Mouse (Mus musculus) brain, embryonic 14.5 days (tissue): ENCODE measurements around the gene Glrp1. TPM values are rescaled to one million over a fixed set of nuclear protein-coding genes. Genes with fewer than 3 reads are reported as not detected.
A peak's percentile ranks its signal among the peaks of the same experiment; 100 is the strongest.

ENCODE experiments used
- DNase-seq: peaks from one replicate; pipeline ENCODE4 v3.0.0-alpha.2; 2011; ENCODE audit warnings: low read depth
- CTCF ChIP-seq: fragments of 200-500 bp; IDR thresholded peaks from 2 replicates; pipeline ENCODE4 v1.5.1; 2012; ENCODE audit warnings: inconsistent platforms, mild to moderate bottlenecking, moderate library complexity, borderline replicate concordance; ENCODE audit not compliant: insufficient read depth, insufficient read length; ENCODE audit errors: extremely low read depth
- POLR2A ChIP-seq: fragments of 200-500 bp; IDR thresholded peaks from 2 replicates; pipeline ENCODE4 v1.6.1; 2012; ENCODE audit warnings: mild to moderate bottlenecking, inconsistent platforms, borderline replicate concordance; ENCODE audit not compliant: poor library complexity, insufficient read depth, insufficient read length, severe bottlenecking; ENCODE audit errors: extremely low read depth
- polyA plus RNA-seq: library from polyadenylated mRNA; depleted of rRNA; stranded (reverse); fragments of >200 nt; gene quantifications from 2 replicates; pipeline ENCODE4 v1.2.3, GENCODE M21; 2012

Gene Glrp1
- polyA plus RNA-seq, 1 experiment = 0.04 TPM

DNA sequence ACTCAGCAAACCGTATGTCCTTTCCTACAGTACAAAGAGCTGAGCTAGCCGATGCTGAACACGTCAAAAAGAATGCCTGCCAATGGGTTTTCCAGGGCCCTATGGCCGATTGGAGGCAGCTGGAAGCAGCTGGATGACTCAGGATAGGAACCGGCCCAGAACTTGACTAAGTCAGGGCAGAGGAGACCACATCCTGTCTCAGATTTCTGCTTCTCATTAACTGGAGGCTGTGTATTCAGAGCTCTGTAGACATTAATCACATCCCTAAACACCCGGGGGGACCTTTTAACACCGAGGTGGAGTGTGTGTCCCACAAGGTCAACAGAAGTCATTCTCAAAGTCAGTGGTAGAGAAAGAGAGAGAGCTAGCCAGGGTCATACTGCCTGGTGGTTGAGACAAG, 35.3 kb downstream of the Glrp1 start:
- DNase-seq = no peak
- no peak for TF ChIP-seq CTCF
- no peak for TF ChIP-seq POLR2A

DNA sequence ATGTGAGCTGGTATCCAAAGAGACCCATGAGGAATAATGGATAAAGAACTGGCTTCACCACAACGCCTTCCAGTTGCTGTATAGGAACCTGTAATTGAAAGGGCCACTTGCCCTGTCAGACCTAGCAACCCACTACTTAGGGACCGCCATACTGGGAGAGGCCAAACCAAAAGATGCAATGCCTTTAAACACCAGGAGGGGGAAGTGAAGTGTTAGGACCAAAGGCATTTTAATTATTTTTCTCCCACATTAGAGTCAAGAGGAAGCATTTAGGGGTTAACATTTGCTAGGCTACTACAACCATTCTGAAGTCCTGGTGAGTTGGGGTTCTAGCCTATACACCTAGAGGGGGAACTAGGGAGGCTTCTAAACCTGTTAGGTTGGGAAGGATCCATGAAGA, 36.0 kb downstream of the Glrp1 start:
- peak; percentile 34; the same call in 1 of the 2 replicates for TF ChIP-seq CTCF
- no peak for TF ChIP-seq POLR2A
- no peak for DNase-seq

DNA sequence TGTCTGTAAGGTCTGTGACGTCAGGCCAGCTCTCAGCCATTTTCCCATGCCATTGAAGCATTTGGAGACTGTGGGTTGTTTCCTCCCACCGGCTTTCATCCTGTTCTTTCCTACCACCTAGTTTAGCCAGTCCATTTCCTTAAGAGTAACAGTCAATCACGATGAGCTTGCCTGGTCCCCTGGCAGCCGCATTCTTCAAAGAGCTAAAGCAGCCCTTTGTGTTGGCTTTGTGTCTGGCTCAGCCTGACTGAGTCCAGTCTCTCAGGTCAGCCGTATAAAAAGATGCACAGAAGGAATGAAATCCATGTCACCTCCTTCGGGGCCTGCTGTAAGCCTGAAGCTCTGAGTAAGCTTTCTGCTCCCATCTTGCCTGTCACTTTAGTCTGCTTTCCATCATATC, 37.6 kb downstream of the Glrp1 start:
- peak; percentile 60 for DNase-seq
- TF ChIP-seq POLR2A (no peak), CTCF (no peak)

DNA sequence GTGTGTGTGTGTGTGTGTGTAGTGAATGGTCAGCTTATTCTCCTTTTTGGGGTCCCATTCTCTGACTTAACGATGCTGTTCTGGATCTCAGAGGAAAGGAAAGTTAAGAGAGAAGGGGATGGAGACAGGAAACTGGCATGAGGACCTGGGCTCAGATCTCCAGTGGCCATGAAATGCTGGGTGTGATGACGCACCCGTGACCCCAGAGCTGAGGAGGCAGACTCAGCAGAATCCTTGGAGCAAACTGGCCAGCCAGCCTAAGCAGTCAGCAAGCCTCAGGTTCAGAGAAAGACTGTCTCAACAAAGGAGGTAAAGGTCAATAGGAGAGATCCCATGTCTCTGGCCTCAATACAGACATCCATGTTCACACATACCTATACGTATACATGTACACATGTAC, 40.1 kb downstream of the Glrp1 start:
- no peak for DNase-seq
- no peak for TF ChIP-seq CTCF
- no peak for TF ChIP-seq POLR2A

DNA sequence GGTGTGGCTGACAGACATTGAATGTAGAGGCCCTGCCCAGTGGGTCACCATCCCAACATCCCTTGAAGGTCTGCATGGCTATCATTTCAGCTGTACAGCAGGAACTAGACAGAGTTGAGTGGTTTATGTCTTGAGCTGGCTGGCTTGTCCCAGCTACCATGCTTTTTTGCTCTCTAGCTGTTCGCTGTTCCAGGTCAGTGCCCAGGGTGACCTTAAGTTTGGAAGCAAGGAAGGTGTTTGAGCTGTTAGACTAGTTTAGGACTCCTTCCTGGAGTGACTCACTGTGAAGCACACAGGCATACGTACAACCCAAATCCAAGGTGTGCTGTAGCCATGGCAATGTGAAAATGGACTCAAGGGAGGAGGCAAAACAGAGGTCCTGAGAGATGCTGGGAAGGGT, 41.5 kb downstream of the Glrp1 start:
- no peak for TF ChIP-seq POLR2A
- no peak for TF ChIP-seq CTCF
- no peak for DNase-seq

DNA sequence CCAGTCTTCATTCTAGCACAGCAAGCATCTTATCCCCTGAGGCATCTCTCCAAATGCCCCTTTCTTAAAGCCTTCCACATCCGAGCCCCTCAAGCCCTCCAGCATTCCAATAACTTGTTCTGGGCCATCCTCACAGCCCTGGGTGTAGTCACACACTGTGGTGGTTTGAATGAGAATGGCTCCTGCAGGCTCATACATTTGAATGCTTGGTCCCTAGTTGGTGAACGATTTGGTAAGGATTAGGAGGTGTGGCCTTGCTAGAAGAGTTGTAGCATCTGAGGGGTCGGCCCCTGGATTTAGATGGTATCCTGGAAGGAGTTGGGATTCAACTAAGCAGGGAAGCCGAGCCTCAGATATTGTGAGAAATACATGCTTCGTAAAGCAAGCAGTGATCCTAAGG, 42.0 kb downstream of the Glrp1 start:
- no peak for DNase-seq
- TF ChIP-seq POLR2A (no peak), CTCF (no peak)

DNA sequence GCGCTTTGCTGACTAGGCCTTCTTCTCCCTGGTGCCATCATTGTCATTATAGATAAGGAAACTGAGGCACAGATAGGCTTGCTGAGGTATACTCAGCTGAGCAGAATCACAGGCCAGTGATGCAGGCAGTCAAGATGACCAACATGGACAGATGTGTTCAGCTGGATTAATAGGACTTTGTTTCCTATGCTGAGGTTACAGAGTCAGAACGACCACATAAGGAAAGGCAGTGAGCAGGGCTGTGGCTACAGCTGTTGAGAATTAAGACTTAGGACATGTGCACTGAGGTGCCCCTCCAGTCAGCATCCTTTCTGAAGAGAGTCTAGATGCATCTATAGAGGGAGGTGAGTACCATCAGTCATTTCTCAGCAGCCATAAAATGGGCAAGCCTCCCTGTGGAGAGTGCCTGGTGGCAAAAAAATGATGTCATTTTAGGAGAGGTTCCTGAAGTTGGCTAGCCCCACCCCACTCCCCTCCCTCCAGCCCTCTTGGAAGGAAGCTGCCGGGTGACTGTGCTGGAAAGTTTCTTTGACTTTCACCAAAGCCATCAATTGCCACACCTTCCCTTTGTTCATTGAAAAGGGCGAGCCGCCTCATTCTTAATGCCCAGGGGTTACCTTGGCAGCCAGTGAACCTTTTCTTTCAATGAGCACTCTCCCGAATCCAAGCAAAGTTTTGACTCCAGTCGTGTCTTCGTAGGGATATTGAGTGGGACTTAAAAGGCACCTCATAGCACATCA, 43.4 kb downstream of the Glrp1 start:
- DNase-seq = no peak
- TF ChIP-seq POLR2A (no peak), CTCF (no peak)

DNA sequence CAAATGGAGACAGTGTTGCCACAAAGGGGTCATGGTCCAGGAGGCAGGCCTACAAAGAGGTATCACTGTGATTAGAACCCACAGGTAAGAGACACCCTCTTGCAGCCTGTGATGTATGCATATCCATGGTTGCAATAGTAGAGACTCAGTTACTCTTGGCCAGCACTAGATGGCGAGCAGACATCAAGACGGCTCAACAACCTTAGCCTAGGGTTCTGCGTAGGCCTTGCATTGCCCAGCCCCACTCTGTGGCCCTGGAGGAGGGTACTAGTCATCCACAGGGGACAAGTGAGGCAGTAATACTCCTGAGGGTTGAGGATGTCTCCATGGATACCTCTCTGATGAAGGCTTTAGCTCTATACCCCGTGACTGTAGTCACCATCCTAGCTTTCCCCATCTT, 44.1 kb downstream of the Glrp1 start:
- DNase-seq = peak; percentile 54

DNA sequence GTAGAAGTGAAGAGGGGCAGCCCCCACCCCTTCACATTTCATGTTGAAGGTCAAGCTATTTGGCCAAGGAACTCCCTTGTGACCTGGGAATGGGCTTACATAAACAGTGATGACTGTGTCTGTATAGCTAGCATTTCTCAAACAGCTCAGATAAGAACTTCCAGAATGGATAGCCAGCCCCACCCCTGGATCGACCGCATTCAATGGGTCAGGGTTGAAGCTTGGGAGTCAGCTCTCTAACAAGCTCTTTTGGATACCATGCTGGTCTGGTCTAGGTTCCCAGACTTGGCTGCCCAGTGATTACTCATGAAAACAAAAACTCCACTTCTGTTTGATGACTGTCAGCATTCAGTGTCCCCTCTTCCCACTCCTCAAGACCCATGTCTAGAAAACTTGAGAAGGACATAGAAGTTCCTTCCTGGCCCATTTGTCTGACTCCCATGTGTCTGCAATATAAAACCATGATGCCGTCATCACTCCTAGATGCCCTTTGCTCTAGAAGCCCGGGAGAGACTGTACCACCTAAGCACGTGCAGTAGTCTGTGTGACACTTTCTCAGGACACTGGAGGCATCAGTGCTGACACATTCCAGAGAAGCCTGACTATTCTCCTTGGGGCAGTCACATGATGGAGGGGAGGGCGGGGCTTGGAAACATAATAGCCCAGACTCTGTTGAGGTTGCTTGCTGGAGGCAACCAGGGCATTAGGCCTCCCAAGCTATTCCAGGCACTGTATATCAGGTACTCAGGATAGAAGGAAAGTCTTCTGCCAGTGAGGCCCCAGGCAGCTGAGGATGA, 45.6 kb downstream of the Glrp1 start:
- no peak for DNase-seq
- no peak for TF ChIP-seq CTCF
- no peak for TF ChIP-seq POLR2A

More for the DNA sequence above, 44.1 kb downstream of the Glrp1 start:
- TF ChIP-seq CTCF (peak; percentile 41; the same call in 1 of the 2 replicates), POLR2A (no peak)

DNA sequence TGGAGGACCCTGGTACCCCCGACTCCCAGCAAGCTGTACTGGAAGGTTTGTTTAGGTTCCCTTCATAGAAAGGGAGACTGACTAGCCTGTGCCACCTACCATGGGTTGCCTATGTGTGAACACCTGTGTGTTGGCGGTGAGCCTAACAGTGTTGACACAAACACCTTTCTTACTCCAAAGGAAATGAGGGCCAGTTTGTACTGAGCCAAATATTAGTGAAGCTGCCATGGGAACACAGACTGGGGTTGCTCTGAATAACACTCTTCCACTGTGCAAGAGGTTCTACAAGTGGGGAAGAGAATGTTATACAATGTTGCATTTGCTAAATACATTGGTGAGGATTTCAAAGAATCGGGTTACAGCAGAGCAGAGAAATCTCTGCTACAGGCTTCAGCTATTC, 46.6 kb downstream of the Glrp1 start:
- DNase-seq = no peak
- TF ChIP-seq POLR2A (no peak), CTCF (no peak)

DNA sequence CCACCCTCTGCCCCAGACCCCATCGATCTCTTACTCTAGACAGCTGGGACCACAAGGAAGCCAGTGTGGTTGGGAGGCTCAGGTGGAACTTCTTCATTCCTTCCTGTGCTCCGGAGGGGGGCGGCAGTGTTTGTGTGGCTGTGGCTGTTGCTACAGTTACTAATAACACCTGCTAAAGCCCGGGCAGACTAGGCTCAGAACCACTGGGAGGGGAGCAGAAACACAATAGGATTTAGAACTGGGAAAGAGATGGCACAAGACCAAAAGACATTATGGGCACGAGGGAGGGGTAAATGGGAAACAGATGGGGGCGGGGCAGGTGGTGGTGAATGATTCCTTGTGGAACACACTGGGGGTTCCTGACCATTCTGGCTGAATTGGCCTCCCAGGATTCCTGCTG, 47.4 kb downstream of the Glrp1 start:
- TF ChIP-seq POLR2A (no peak), CTCF (no peak)
- peak; percentile 61 for DNase-seq

DNA sequence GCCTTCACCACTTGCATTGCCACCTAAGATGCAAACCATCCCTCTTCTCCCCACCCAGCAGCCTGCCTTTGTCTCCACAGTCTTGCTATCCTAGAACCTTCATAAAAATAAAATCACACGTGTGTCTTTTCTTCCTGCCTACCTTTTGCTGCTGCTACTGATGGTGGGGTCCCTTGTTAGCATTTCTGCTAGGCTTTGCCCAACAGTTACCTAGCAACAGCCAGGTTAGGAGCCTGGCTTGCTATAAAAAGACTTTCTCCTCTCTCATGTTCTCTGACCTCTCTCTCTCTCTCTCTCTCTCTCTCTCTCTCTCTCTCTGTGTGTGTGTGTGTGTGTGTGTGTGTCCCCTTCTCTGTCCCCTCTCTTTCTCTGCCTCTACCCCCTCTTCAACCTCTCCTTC, 48.8 kb downstream of the Glrp1 start:
- no peak for TF ChIP-seq POLR2A
- TF ChIP-seq CTCF = no peak
- DNase-seq = peak; percentile 67

DNA sequence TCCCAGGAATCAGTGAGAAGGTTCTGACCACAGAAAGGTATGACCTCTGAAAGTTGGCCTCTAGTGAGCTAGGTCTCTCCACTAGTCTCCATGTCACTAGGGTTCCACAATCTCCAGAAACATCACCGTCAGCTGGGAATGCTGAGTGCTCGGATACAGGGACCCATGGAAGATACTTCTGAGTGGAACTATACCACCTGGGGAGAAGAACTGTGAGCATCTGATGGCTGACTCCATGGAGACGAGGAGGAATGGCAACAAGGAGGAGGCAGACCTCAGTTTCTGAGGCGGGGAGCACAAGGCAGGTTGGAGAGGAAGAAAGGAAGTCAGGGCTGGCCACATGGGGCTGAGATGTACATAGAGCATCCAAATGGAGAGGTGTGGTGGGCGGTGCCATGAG, 50.2 kb downstream of the Glrp1 start:
- no peak for DNase-seq
- TF ChIP-seq CTCF (no peak), POLR2A (no peak)

DNA sequence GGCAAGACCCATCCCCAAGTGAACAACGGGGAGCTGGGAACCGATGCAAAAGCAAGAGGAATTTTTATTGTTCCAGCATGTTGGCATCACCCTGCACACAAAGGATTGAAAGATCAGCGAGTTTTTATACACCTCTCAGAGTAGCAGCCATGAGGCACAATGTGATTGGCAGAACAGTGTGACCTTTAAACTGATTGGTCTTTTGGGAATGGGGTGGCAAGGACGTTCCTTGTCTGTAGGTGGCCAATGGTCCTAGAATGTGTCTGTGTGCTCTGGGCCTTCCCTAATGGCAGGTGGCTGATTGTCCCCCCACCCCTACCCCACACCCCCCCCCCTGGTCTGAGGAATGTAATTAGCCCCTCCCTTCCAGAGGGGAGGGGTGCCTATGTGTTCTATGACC, 50.7 kb downstream of the Glrp1 start:
- TF ChIP-seq POLR2A (no peak), CTCF (no peak)
- no peak for DNase-seq

DNA sequence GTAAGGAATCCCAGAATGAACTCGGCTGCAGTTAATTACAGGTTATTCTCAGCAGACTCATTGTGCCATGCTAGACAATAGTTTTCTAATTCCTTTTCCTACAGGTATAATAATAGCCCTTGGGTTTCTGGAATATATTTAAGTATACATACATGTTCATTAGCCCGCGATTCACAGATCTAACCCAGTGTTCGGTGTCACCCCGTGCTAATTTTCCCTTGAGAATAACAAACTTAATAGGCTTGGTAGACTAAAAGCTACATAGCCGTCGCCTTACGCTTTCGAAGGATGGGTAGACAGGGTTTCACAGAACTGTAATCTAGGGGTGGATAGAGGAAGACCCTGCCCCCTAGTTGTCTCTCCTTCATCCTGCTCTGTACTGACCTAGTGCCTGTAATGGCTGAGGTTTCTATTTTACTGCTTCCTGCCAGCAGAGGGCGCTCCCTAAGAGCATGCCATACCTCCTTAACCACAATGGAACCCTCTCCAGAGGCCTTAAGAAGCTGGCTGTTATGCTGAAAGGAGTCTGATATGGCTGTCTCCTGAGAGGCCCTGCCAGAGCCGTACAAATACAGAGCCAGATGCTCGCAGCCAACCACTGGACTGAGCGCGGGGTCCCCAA, 53.3 kb downstream of the Glrp1 start:
- DNase-seq = peak; percentile 93
- TF ChIP-seq CTCF (peak; percentile 86), POLR2A (no peak)
